Mouse (Mus musculus) ES-E14 (cell line): ENCODE results near the gene Mgea5. TPM values are rescaled to one million over a fixed set of nuclear protein-coding genes. Genes with fewer than 3 reads are reported as not detected.

Experiments used
- DNase-seq: peaks from one replicate; pipeline ENCODE4 v3.0.0-alpha.2; 2013; ENCODE audit warnings: low read depth, low spot score
- H3K27ac ChIP-seq: 2 replicates; pipeline ENCODE4 v1.5.1; 2012; ENCODE audit warnings: low read depth, mild to moderate bottlenecking, low read length, moderate library complexity, mixed read lengths; ENCODE audit not compliant: poor library complexity, insufficient read depth, severe bottlenecking
- H3K36me3 ChIP-seq: 2 replicates; pipeline ENCODE4 v1.6.1; 2012; ENCODE audit warnings: mild to moderate bottlenecking, low read length, moderate library complexity, mixed read lengths; ENCODE audit not compliant: control insufficient read depth, poor library complexity, insufficient read depth, severe bottlenecking
- H3K4me1 ChIP-seq, 2 experiments: fragments of 150-350 bp in 1 of 2; sonication (generic) in 1 of 2; 2 replicates each; pipeline ENCODE4 v1.6.1; 2012; ENCODE audit warnings: low read length in 2 of 2, mild to moderate bottlenecking in 1 of 2, mixed read lengths in 1 of 2; ENCODE audit not compliant: control insufficient read depth in 2 of 2, insufficient read depth in 2 of 2, poor library complexity in 1 of 2
- H3K4me3 ChIP-seq, 2 experiments: fragments of 150-350 bp in 1 of 2; sonication (generic) in 1 of 2; 2 replicates each; pipeline ENCODE4 v1.5.1; 2012; ENCODE audit warnings: low read length in 2 of 2, low read depth in 1 of 2, mild to moderate bottlenecking in 1 of 2, mixed read lengths in 1 of 2; ENCODE audit not compliant: insufficient read depth in 1 of 2, poor library complexity in 1 of 2, severe bottlenecking in 1 of 2
- H3K9ac ChIP-seq: 2 replicates; pipeline ENCODE4 v1.6.1; 2012; ENCODE audit warnings: low read depth, mild to moderate bottlenecking, low read length, mixed read lengths; ENCODE audit not compliant: poor library complexity, insufficient read depth, severe bottlenecking
- H3K9me3 ChIP-seq: fragments of 150-350 bp; sonication (generic); 2 replicates; pipeline ENCODE4 v1.6.1; 2012; ENCODE audit warnings: low read depth, mild to moderate bottlenecking, low read length; ENCODE audit not compliant: control insufficient read depth, insufficient read depth
- CHD2 ChIP-seq: IDR thresholded peaks from 2 replicates; pipeline ENCODE4 v1.6.1; 2014; ENCODE audit warnings: mild to moderate bottlenecking, low read depth, low read length, inconsistent platforms
- HCFC1 ChIP-seq: IDR thresholded peaks from 2 replicates; pipeline ENCODE4 v1.6.1; 2012; ENCODE audit warnings: low read length, inconsistent platforms, borderline replicate concordance; ENCODE audit not compliant: insufficient read depth
- MAFK ChIP-seq: IDR thresholded peaks from 2 replicates; pipeline ENCODE4 v1.6.1; 2014; ENCODE audit warnings: mild to moderate bottlenecking, low read depth, low read length, inconsistent platforms; ENCODE audit not compliant: insufficient read depth
- ZC3H11A ChIP-seq: IDR thresholded peaks from 2 replicates; pipeline ENCODE4 v1.6.1; 2012; ENCODE audit warnings: low read depth, mild to moderate bottlenecking, inconsistent platforms, low read length, borderline replicate concordance
- ZNF384 ChIP-seq: IDR thresholded peaks from 2 replicates; pipeline ENCODE4 v1.6.1; 2012; ENCODE audit warnings: low read depth, low read length, inconsistent platforms
- in situ Hi-C, 2 experiments: fragments of 600-800 bp; cut with MboI; formaldehyde crosslinking; loops; one replicate each; pipeline ENCODE4 v1.15.1; 2025; ENCODE audit warnings: low sequenced_read_pairs in 2 of 2, inconsistent platforms in 1 of 2; ENCODE audit not compliant: unreplicated experiment in 2 of 2
- total RNA-seq: library from RNA; depleted of rRNA; stranded (reverse); fragments of 300-350 nt; gene quantifications from 2 replicates; pipeline ENCODE4 v1.2.3, GENCODE M21; 2012

Gene Mgea5
- total RNA-seq, 1 experiment = 94.7 TPM

DNA sequence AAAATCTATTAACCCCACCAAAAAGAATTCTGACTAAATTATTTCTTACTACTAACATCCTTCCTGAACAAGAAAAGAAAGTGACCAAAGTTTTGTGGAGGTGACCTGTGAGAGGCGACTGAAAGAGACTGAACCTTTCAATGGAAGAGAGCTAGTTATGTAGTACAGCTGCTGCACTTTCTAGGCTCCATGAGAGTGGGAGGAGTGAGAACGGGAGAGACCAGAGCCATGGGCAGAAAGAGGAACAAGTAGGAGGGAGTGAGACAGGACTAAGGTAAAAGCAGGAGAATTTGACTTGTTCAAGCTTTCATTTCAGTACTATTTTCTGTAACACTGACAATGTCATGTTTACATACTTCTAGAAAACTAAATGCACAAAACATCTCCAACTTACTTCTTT lies 8.2 kb downstream of the Mgea5 start:
- Histone ChIP-seq H3K4me1 (no peaks in the 10 kb centered on the region), H3K9me3 (no peaks in the 10 kb centered on the region), H3K36me3 (peaks cover 53% of the 10 kb centered on the region), H3K4me3 (no peak overlapping the region), H3K9ac (no peak overlapping the region), H3K27ac (no peak overlapping the region)
- no peak for DNase-seq
- in situ Hi-C loops = no loop called here
- TF ChIP-seq HCFC1 = no peak
- TF ChIP-seq ZNF384 = no peak
- TF ChIP-seq MAFK = no peak
- TF ChIP-seq ZC3H11A = no peak
- no peak for TF ChIP-seq CHD2

GRCm38 (mm10) chr19:45771501-45771900 lies 12.1 kb downstream of the Mgea5 start:
- Histone ChIP-seq H3K4me1 (no peaks in the 10 kb centered on the region), H3K4me3 (no peak overlapping the region), H3K27ac (no peak overlapping the region), H3K9me3 (no peaks in the 10 kb centered on the region), H3K9ac (no peak overlapping the region), H3K36me3 (peaks cover 58% of the 10 kb centered on the region)
- in situ Hi-C loops = no loop called here
- no peak for TF ChIP-seq MAFK
- no peak for TF ChIP-seq HCFC1
- TF ChIP-seq ZC3H11A = no peak
- no peak for TF ChIP-seq ZNF384
- no peak for TF ChIP-seq CHD2
- DNase-seq = no peak

- no peak for DNase-seq
These were observed 22.8 kb downstream of the Mgea5 start for GRCm38 (mm10) chr19:45760810-45761209.

GRCm38 (mm10) chr19:45758671-45759070 lies 25.0 kb downstream of the Mgea5 start:
- peaks cover 57% of the 10 kb centered on the region for H3K36me3 ChIP-seq
- H3K4me1 ChIP-seq = peaks cover 10% of the 10 kb centered on the region in 2 experiments
- no peak overlapping the region for H3K9ac ChIP-seq
- no peaks in the 10 kb centered on the region for H3K9me3 ChIP-seq
- in situ Hi-C loops = no loop called here
- TF ChIP-seq HCFC1 (no peak), ZC3H11A (no peak), CHD2 (no peak), MAFK (no peak), ZNF384 (no peak)
- no peak for DNase-seq
- H3K27ac ChIP-seq = no peak overlapping the region; the same call in 1 of the 2 replicates
- no peak overlapping the region for H3K4me3 ChIP-seq

More at GRCm38 (mm10) chr19:45760810-45761209, 22.8 kb downstream of the Mgea5 start:
- in situ Hi-C loops = no loop called here
- TF ChIP-seq CHD2 (no peak), ZC3H11A (no peak), MAFK (no peak), HCFC1 (no peak), ZNF384 (no peak)
- Histone ChIP-seq H3K4me3 (no peak overlapping the region), H3K36me3 (peaks cover 49% of the 10 kb centered on the region), H3K27ac (no peak overlapping the region), H3K9me3 (no peaks in the 10 kb centered on the region), H3K4me1 (peaks cover 10% of the 10 kb centered on the region in 2 experiments), H3K9ac (no peak overlapping the region)

GRCm38 (mm10) chr19:45753551-45753950 lies 30.1 kb downstream of the Mgea5 start:
- TF ChIP-seq HCFC1 (no peak), MAFK (no peak)
- in situ Hi-C loops = no loop called here
- Histone ChIP-seq H3K9me3 (no peaks in the 10 kb centered on the region), H3K27ac (no peak overlapping the region), H3K4me1 (peaks cover 10% of the 10 kb centered on the region in 2 experiments), H3K4me3 (no peak overlapping the region), H3K36me3 (peaks cover 42% of the 10 kb centered on the region), H3K9ac (no peak overlapping the region)
- no peak for DNase-seq
